Mouse (Mus musculus): ENCODE data around the gene Rwdd2b. TPM values are rescaled to one million over a fixed set of nuclear protein-coding genes. Genes with fewer than 3 reads are reported as not detected.
A peak's percentile ranks its signal among the peaks of the same experiment; 100 is the strongest.

The Rwdd2b gene
- polyA plus RNA-seq, 1 experiment from 2014 or later, result 11.7 TPM

- Histone ChIP-seq H3K27me3 (no peaks in the 10 kb centered on the region), H3K4me3 (no peak overlapping the region), H3K9ac (replicated peaks) (no peak overlapping the region), H3K36me3 (no peaks in the 10 kb centered on the region), H3K27ac (replicated peaks) (no peak overlapping the region), H3K4me2 (replicated peaks) (no peak overlapping the region), H3K9me3 (no peaks in the 10 kb centered on the region), H3K4me1 (peaks cover 13% of the 10 kb centered on the region)
- no peak for ATAC-seq (ENCODE audit: low FRiP score, low read depth)
Measured at GRCm38 (mm10) chr16:87443245-87443644, 2.9 kb upstream of the Rwdd2b start.

- H3K4me3 ChIP-seq, result no peak overlapping the region
- no peak overlapping the region for H3K27ac ChIP-seq (replicated peaks)
- 64% methylated on average over 5 of the region's 5 CpGs for WGBS
- no peaks in the 10 kb centered on the region for H3K9me3 ChIP-seq
- no peak overlapping the region for H3K4me2 ChIP-seq (replicated peaks)
- ATAC-seq (ENCODE audit: low FRiP score, low read depth), result no peak
- H3K27me3 ChIP-seq, result no peaks in the 10 kb centered on the region
- H3K4me1 ChIP-seq, result peaks cover 13% of the 10 kb centered on the region
- no peaks in the 10 kb centered on the region for H3K36me3 ChIP-seq
- no peak overlapping the region for H3K9ac ChIP-seq (replicated peaks)
Measured at GRCm38 (mm10) chr16:87442291-87442690, 1.9 kb upstream of the Rwdd2b start.

GRCm38 (mm10) chr16:87441089-87441488 is 716 bp upstream of the Rwdd2b start:
- peak overlapping the region; percentile 61 for H3K4me3 ChIP-seq
- H3K27ac ChIP-seq (replicated peaks), result no peak overlapping the region
- peak overlapping the region; percentile 75 for H3K9ac ChIP-seq (replicated peaks)
- 25% methylated on average over 9 of the region's 9 CpGs for WGBS
- no peaks in the 10 kb centered on the region for H3K27me3 ChIP-seq
- peaks cover 13% of the 10 kb centered on the region for H3K4me1 ChIP-seq
- no peaks in the 10 kb centered on the region for H3K36me3 ChIP-seq
- no peak for ATAC-seq (ENCODE audit: low FRiP score, low read depth)
- no peaks in the 10 kb centered on the region for H3K9me3 ChIP-seq
- H3K4me2 ChIP-seq (replicated peaks), result peak overlapping the region; percentile 80

GRCm38 (mm10) chr16:87438697-87439096 is 1.7 kb downstream of the Rwdd2b start:
- no peaks in the 10 kb centered on the region for H3K27me3 ChIP-seq
- WGBS, result 89% methylated on average over 8 of the region's 8 CpGs

GRCm38 (mm10) chr16:87437096-87437495 is 3.3 kb downstream of the Rwdd2b start:
- H3K9ac ChIP-seq (replicated peaks), result no peak overlapping the region
- WGBS, result 92% methylated on average over 21 of the region's 21 CpGs
- no peak for ATAC-seq (ENCODE audit: low FRiP score, low read depth)
- H3K4me3 ChIP-seq, result no peak overlapping the region
- H3K9me3 ChIP-seq, result no peaks in the 10 kb centered on the region
- no peaks in the 10 kb centered on the region for H3K36me3 ChIP-seq
- H3K4me2 ChIP-seq (replicated peaks), result no peak overlapping the region
- H3K27me3 ChIP-seq, result no peaks in the 10 kb centered on the region
- H3K4me1 ChIP-seq, result peaks cover 13% of the 10 kb centered on the region
- H3K27ac ChIP-seq (replicated peaks), result no peak overlapping the region

More at GRCm38 (mm10) chr16:87438697-87439096, 1.7 kb downstream of the Rwdd2b start:
- Histone ChIP-seq H3K4me1 (peaks cover 13% of the 10 kb centered on the region), H3K27ac (replicated peaks) (no peak overlapping the region), H3K4me2 (replicated peaks) (no peak overlapping the region), H3K9me3 (no peaks in the 10 kb centered on the region), H3K4me3 (no peak overlapping the region), H3K36me3 (no peaks in the 10 kb centered on the region), H3K9ac (replicated peaks) (no peak overlapping the region)
- ATAC-seq (ENCODE audit: low FRiP score, low read depth), result no peak

- no peaks in the 10 kb centered on the region for H3K9me3 ChIP-seq
- H3K4me3 ChIP-seq, result no peak overlapping the region
- H3K27ac ChIP-seq (replicated peaks), result no peak overlapping the region
- no peaks in the 10 kb centered on the region for H3K36me3 ChIP-seq
- no peak overlapping the region for H3K9ac ChIP-seq (replicated peaks)
- H3K4me1 ChIP-seq, result peaks cover 12% of the 10 kb centered on the region
- 80% methylated on average over 13 of the region's 13 CpGs for WGBS
- no peaks in the 10 kb centered on the region for H3K27me3 ChIP-seq
- ATAC-seq (ENCODE audit: low FRiP score, low read depth), result no peak
- no peak overlapping the region for H3K4me2 ChIP-seq (replicated peaks)
Measured at GRCm38 (mm10) chr16:87435411-87436205, 4.8 kb downstream of the Rwdd2b start.

- Histone ChIP-seq H3K4me1 (peaks cover 12% of the 10 kb centered on the region), H3K36me3 (no peaks in the 10 kb centered on the region), H3K9ac (replicated peaks) (no peak overlapping the region), H3K4me3 (no peak overlapping the region), H3K27ac (replicated peaks) (no peak overlapping the region), H3K4me2 (replicated peaks) (no peak overlapping the region), H3K9me3 (no peaks in the 10 kb centered on the region), H3K27me3 (no peaks in the 10 kb centered on the region)
- ATAC-seq (ENCODE audit: low FRiP score, low read depth), result no peak
- WGBS, result 79% methylated on average over 6 of the region's 6 CpGs
Measured at GRCm38 (mm10) chr16:87434946-87435345, 5.4 kb downstream of the Rwdd2b start.

GRCm38 (mm10) chr16:87434266-87434665 is 6.1 kb downstream of the Rwdd2b start:
- no peaks in the 10 kb centered on the region for H3K27me3 ChIP-seq
- no peaks in the 10 kb centered on the region for H3K36me3 ChIP-seq
- H3K9me3 ChIP-seq, result no peaks in the 10 kb centered on the region
- H3K27ac ChIP-seq (replicated peaks), result no peak overlapping the region
- H3K9ac ChIP-seq (replicated peaks), result no peak overlapping the region
- no peak overlapping the region for H3K4me2 ChIP-seq (replicated peaks)
- whole genome bisulfite sequencing, result 96% methylated on average over 7 of the region's 7 CpGs
- no peak overlapping the region for H3K4me3 ChIP-seq
- ATAC-seq (ENCODE audit: low FRiP score, low read depth), result no peak
- H3K4me1 ChIP-seq, result peaks cover 6% of the 10 kb centered on the region

- WGBS, result under 1% methylated on average over 56 of the region's 56 CpGs
- H3K27ac ChIP-seq (replicated peaks), result no peak within 1 kb of the TSS; the same call in 1 of the 2 replicates
- peak; percentile 100 for ATAC-seq (ENCODE audit: low FRiP score, low read depth)
Measured at GRCm38 (mm10) chr16:87432033-87432814, 8.1 kb downstream of the Rwdd2b start, which contains the start of gene Ltn1. Gene Ltn1 (minus strand): TSS chr16:87432612.

GRCm38 (mm10) chr16:87427516-87427915 is 12.9 kb downstream of the Rwdd2b start:
- ATAC-seq (ENCODE audit: low FRiP score, low read depth), result no peak
- Histone ChIP-seq H3K4me1 (peaks cover 6% of the 10 kb centered on the region), H3K9me3 (no peaks in the 10 kb centered on the region; the same call in 1 of the 2 replicates), H3K27ac (replicated peaks) (no peak overlapping the region), H3K36me3 (peaks cover 42% of the 10 kb centered on the region), H3K9ac (replicated peaks) (no peak overlapping the region), H3K27me3 (no peaks in the 10 kb centered on the region), H3K4me2 (replicated peaks) (no peak overlapping the region), H3K4me3 (no peak overlapping the region)
- 97% methylated on average over 8 of the region's 8 CpGs for WGBS

More at GRCm38 (mm10) chr16:87432033-87432814, 8.1 kb downstream of the Rwdd2b start, which contains the start of gene Ltn1:
- H3K27me3 ChIP-seq, result no peaks in the 10 kb centered on the region
- no peaks in the 10 kb centered on the region for H3K9me3 ChIP-seq
- H3K9ac ChIP-seq (replicated peaks), result peak within 1 kb of the TSS; percentile 73
- H3K4me1 ChIP-seq, result peaks cover 6% of the 10 kb centered on the region
- H3K4me3 ChIP-seq, result peak within 1 kb of the TSS; percentile 93
- H3K36me3 ChIP-seq, result no peaks in the 10 kb centered on the region
- peak within 1 kb of the TSS; percentile 92 for H3K4me2 ChIP-seq (replicated peaks)

- peaks cover 93% of the 10 kb centered on the region for H3K36me3 ChIP-seq
Measured at GRCm38 (mm10) chr16:87420662-87421061, 19.7 kb downstream of the Rwdd2b start.

GRCm38 (mm10) chr16:87405001-87405400 is 35.4 kb downstream of the Rwdd2b start:
- Histone ChIP-seq H3K36me3 (peaks cover 75% of the 10 kb centered on the region), H3K4me3 (no peak overlapping the region), H3K27me3 (no peaks in the 10 kb centered on the region), H3K4me2 (replicated peaks) (no peak overlapping the region), H3K9ac (replicated peaks) (no peak overlapping the region), H3K4me1 (no peaks in the 10 kb centered on the region), H3K27ac (replicated peaks) (no peak overlapping the region), H3K9me3 (no peaks in the 10 kb centered on the region)
- ATAC-seq (ENCODE audit: low FRiP score, low read depth), result no peak
- WGBS, result 78% methylated on average over 3 of the region's 3 CpGs

More at GRCm38 (mm10) chr16:87420662-87421061, 19.7 kb downstream of the Rwdd2b start:
- H3K4me2 ChIP-seq (replicated peaks), result no peak overlapping the region
- no peak overlapping the region for H3K9ac ChIP-seq (replicated peaks)
- H3K4me3 ChIP-seq, result no peak overlapping the region
- no peak for ATAC-seq (ENCODE audit: low FRiP score, low read depth)
- H3K27me3 ChIP-seq, result no peaks in the 10 kb centered on the region
- peaks cover 9% of the 10 kb centered on the region for H3K9me3 ChIP-seq
- no peaks in the 10 kb centered on the region for H3K4me1 ChIP-seq
- 95% methylated on average over 8 of the region's 8 CpGs for WGBS
- no peak overlapping the region for H3K27ac ChIP-seq (replicated peaks)

Measured in midbrain, embryonic 12.5 days (tissue).